In genomic region chrX:6047066-6047935, GRCm38 (mm10) we compare ENCODE assay signal across 9 mouse cellular contexts. TPM values are rescaled to one million over a fixed set of nuclear protein-coding genes. Genes with fewer than 3 reads are reported as not detected.
DNase-seq lines count a peak whose midpoint lies in the region; ATAC-seq lines count a peak whose summit lies in the region.
"Not testable (repeated sequence)": the region's sequence is repeated elsewhere in the genome, so short reads cannot be mapped to it uniquely, and the experiment has no call there.
"Had no signal": no experiment of that assay in that cellular context is flagged by ENCODE, and none has a peak within 500 bp of the region (broad histone marks: within the 10 kb centered on the region; RNA-seq: fewer than 3 reads in every experiment).

Gene Nudt11 (plus strand): TSS chrX:6047453.

- peak within 1 kb of the TSS; percentile 24; the same call in 1 of the 2 replicates for H3K4me3 ChIP-seq in forebrain, embryonic 11.5 days (ENCODE audit: low read depth, low read length)
- H3K4me3 ChIP-seq in heart, embryonic 13.5 days: peak within 1 kb of the TSS; percentile 45
- peak within 1 kb of the TSS; percentile 32 for H3K4me3 ChIP-seq in intestine, embryonic 15.5 days (replicated peaks)
- not testable (repeated sequence) for H3K4me3 ChIP-seq in liver, embryonic 13.5 days (replicated peaks)
- peak within 1 kb of the TSS; percentile 36 for H3K4me3 ChIP-seq in neural tube, embryonic 12.5 days

- not testable (repeated sequence) for H3K4me2 ChIP-seq in forebrain, embryonic 11.5 days (ENCODE audit: low read depth, low read length, severe bottlenecking); liver, embryonic 13.5 days
- H3K4me2 ChIP-seq in heart, embryonic 13.5 days: peak within 1 kb of the TSS; percentile 64
- H3K4me2 ChIP-seq in intestine, embryonic 15.5 days (replicated peaks): peak within 1 kb of the TSS; percentile 45
- peak within 1 kb of the TSS; percentile 54 for H3K4me2 ChIP-seq in neural tube, embryonic 12.5 days (replicated peaks)

- no CpG with 5 or more reads among the region's 121 CpGs for WGBS in forebrain, embryonic 11.5 days
- WGBS in heart, embryonic 13.5 days: 8% methylated on average over 10 of the region's 121 CpGs
- 12% methylated on average over 5 of the region's 121 CpGs for WGBS in intestine, embryonic 15.5 days
- WGBS in liver, embryonic 13.5 days (ENCODE audit: insufficient replicate concordance): no CpG with 5 or more reads among the region's 121 CpGs
- 30% methylated on average over 10 of the region's 121 CpGs for WGBS in neural tube, embryonic 12.5 days

- H3K9ac ChIP-seq in forebrain, embryonic 11.5 days (ENCODE audit: low read length); intestine, embryonic 15.5 days; liver, embryonic 13.5 days; neural tube, embryonic 12.5 days: not testable (repeated sequence)
- peak within 1 kb of the TSS; percentile 68 for H3K9ac ChIP-seq in heart, embryonic 13.5 days

- H3K4me1 ChIP-seq in forebrain, embryonic 11.5 days (replicated peaks; ENCODE audit: control insufficient read depth, insufficient read depth, low read length); heart, embryonic 13.5 days; intestine, embryonic 15.5 days (replicated peaks); liver, embryonic 13.5 days (replicated peaks); neural tube, embryonic 12.5 days: not testable (repeated sequence)

- H3K36me3 ChIP-seq in forebrain, embryonic 11.5 days (ENCODE audit: control insufficient read depth, insufficient read depth, low read length); heart, embryonic 13.5 days; intestine, embryonic 15.5 days; liver, embryonic 13.5 days; neural tube, embryonic 12.5 days: not testable (repeated sequence)

- H3K9me3 ChIP-seq in forebrain, embryonic 11.5 days (ENCODE audit: control insufficient read depth, low read length); heart, embryonic 13.5 days; intestine, embryonic 15.5 days; liver, embryonic 13.5 days (replicated peaks); neural tube, embryonic 12.5 days: not testable (repeated sequence)

- not testable (repeated sequence) for H3K27me3 ChIP-seq in forebrain, embryonic 11.5 days (ENCODE audit: control insufficient read depth, insufficient read depth, low read length); heart, embryonic 13.5 days (replicated peaks); intestine, embryonic 15.5 days (replicated peaks); liver, embryonic 13.5 days; neural tube, embryonic 12.5 days (replicated peaks)

- ATAC-seq in forebrain, embryonic 11.5 days (replicated peaks; ENCODE audit: low FRiP score): peak; percentile 89
- peak; percentile 66; the same call in 1 of the 2 replicates for ATAC-seq in heart, embryonic 13.5 days (ENCODE audit: extremely low read depth, insufficient number of reproducible peaks, low FRiP score, low TSS enrichment)
- peak; percentile 89 for ATAC-seq in intestine, embryonic 15.5 days
- ATAC-seq in liver, embryonic 13.5 days (ENCODE audit: low read depth): peak; percentile 55
- peak; percentile 88 for ATAC-seq in neural tube, embryonic 12.5 days (ENCODE audit: low FRiP score, low read depth)

- H3K27ac ChIP-seq in forebrain, embryonic 11.5 days (ENCODE audit: low read depth, low read length); heart, embryonic 13.5 days (replicated peaks); intestine, embryonic 15.5 days; liver, embryonic 13.5 days; neural tube, embryonic 12.5 days: not testable (repeated sequence)

- peak; percentile 14 for DNase-seq in cerebellum, adult 11-12 months
- not testable (repeated sequence) for DNase-seq in forebrain, embryonic 11.5 days (ENCODE audit: low spot score); liver, embryonic 13.5 days
- DNase-seq in layer of hippocampus, postnatal 14 days (ENCODE audit: low spot score in 2 of 2): peak; percentile 6 to 16
- DNase-seq in testis, postnatal 14 days (ENCODE audit: low spot score): peak; percentile 8

RNA-seq across cellular contexts. Expression of gene Nudt11, which starts in this region (rescaled TPM):
- polyA plus RNA-seq in forebrain, embryonic 11.5 days (2014; fragmentation: Nextera tagmentation; extraction: Ambion mirVana): 13.7 and 13.8 TPM in 2 replicates
- polyA plus RNA-seq in heart, embryonic 13.5 days (2015; fragmentation: Nextera tagmentation; extraction: Ambion mirVana): 4.2 and 4.8 TPM in 2 replicates
- polyA plus RNA-seq in intestine, embryonic 15.5 days (2015; fragmentation: Nextera tagmentation; extraction: Ambion mirVana): 2.3 and 3.2 TPM in 2 replicates
- total RNA-seq in layer of hippocampus, postnatal 14 days (2021): 10 to 100 TPM; 39.3 to 40.5 TPM
- 0.13 and 0.20 TPM in 2 replicates for polyA plus RNA-seq in liver, embryonic 13.5 days (2015; fragmentation: Nextera tagmentation; extraction: Ambion mirVana)
- 13.8 and 14.3 TPM in 2 replicates for polyA plus RNA-seq in neural tube, embryonic 12.5 days (2016; fragmentation: Nextera tagmentation; extraction: Ambion mirVana)
- total RNA-seq: G1E had no signal
- polyA plus RNA-seq: G1E had no signal

Comparison
In these comparisons a context has a peak if more than half of its experiments do, and no peak if none do; other contexts are left out.
1. Peak in ATAC-seq in liver, embryonic 13.5 days; RNA of the gene not detected or under 1 TPM.